Mouse (Mus musculus) lung, adult 2 months (tissue): ENCODE measurements around the gene Tmem98.

Source experiments
- CTCF ChIP-seq: fragments of 200-500 bp; IDR thresholded peaks from 2 replicates; pipeline ENCODE4 v1.5.1; 2011; ENCODE audit warnings: mild to moderate bottlenecking, low read length, control low read depth; ENCODE audit not compliant: insufficient read depth
- POLR2A ChIP-seq: fragments of 200-500 bp; IDR thresholded peaks from 2 replicates; pipeline ENCODE4 v1.6.1; 2011; ENCODE audit warnings: low read depth, mild to moderate bottlenecking, control low read depth, low read length, borderline replicate concordance; ENCODE audit errors: extremely low read depth

GRCm38 (mm10) chr11:80848131-80848530 is 38.2 kb downstream of the Tmem98 start:
- TF ChIP-seq CTCF (no peak), POLR2A (no peak)
